16 mouse cellular contexts compared by ENCODE assay signal in the genomic region with DNA sequence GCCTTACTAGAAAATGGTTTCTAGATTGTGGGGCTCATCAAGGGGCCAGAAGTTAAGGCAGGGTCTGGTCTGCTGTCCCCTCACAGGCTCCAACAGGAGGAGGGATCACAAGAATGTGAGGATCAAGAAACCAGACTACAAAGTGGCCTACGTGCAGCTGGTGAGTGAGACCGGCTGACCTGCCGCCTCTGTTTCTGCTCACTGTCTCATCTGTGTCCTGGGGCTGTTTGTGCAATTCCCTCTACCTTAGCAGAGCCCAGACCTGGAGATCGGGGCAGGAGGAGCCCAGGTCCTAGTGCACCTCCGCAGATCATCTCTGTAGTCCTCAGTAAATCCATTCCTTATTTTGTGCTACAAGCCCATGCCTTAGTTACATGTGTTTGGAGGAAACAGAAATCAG. TPM values are rescaled to one million over a fixed set of nuclear protein-coding genes. Genes with fewer than 3 reads are reported as not detected.
DNase-seq lines count a peak whose midpoint lies in the region; ATAC-seq and TF ChIP-seq lines count a peak whose summit lies in the region.
"Had no signal": no experiment of that assay in that cellular context is flagged by ENCODE, and none has a peak within 500 bp of the region (broad histone marks: within the 10 kb centered on the region; RNA-seq: fewer than 3 reads in every experiment).

No protein-coding gene starts in this region.

- no peak for TF ChIP-seq POLR2A in limb, embryonic 14.5 days (IDR thresholded peaks at IDR 0.05; ENCODE audit: borderline replicate concordance, extremely low read depth, insufficient read depth, insufficient read length)

- H3K36me3 ChIP-seq in heart, embryonic 15.5 days, result peaks cover 4% of the 10 kb centered on the region; the same call in 1 of the 2 replicates
- H3K36me3 ChIP-seq in midbrain, embryonic 13.5 days, result peaks cover 20% of the 10 kb centered on the region
- H3K36me3 ChIP-seq in midbrain, embryonic 16.5 days (ENCODE audit: control insufficient read depth, insufficient read depth, low read length), result 0 out of 2 replicates have a peak, but pooled peaks cover 2% of the 10 kb centered on the region
- H3K36me3 ChIP-seq in limb, embryonic 14.5 days (ENCODE audit: control insufficient read depth, insufficient read depth, low read length), result peaks cover 9% of the 10 kb centered on the region; the same call in 1 of the 2 replicates
- no peaks in the 10 kb centered on the region for H3K36me3 ChIP-seq in stomach, embryonic 16.5 days (ENCODE audit: control insufficient read depth, insufficient read depth, low read length)

- ATAC-seq in heart, embryonic 15.5 days (replicated peaks; ENCODE audit: insufficient number of reproducible peaks, insufficient read depth, low FRiP score, low read depth), result no peak
- ATAC-seq in midbrain, embryonic 13.5 days, result no peak
- ATAC-seq in midbrain, embryonic 16.5 days, result no peak
- ATAC-seq in limb, embryonic 14.5 days (ENCODE audit: low FRiP score, low read depth), result no peak
- no peak for ATAC-seq in stomach, embryonic 16.5 days (ENCODE audit: insufficient read depth, low FRiP score)
- ATAC-seq: Patski had no signal

- H3K27ac ChIP-seq in heart, embryonic 15.5 days, result peak overlapping the region; percentile 75
- H3K27ac ChIP-seq in midbrain, embryonic 13.5 days, result 0 out of 2 replicates have a peak overlapping the region, but pooled peaks have one; percentile 9
- H3K27ac ChIP-seq in midbrain, embryonic 16.5 days (ENCODE audit: low read length), result no peak overlapping the region
- peak overlapping the region; percentile 74 for H3K27ac ChIP-seq in limb, embryonic 14.5 days (replicated peaks; ENCODE audit: low read depth, low read length)
- peak overlapping the region; percentile 59 for H3K27ac ChIP-seq in stomach, embryonic 16.5 days (ENCODE audit: low read length)
- H3K27ac ChIP-seq: forebrain, embryonic 13.5 days; macrophage had no signal

- no peak overlapping the region for H3K4me2 ChIP-seq in heart, embryonic 15.5 days
- no peak overlapping the region for H3K4me2 ChIP-seq in midbrain, embryonic 13.5 days (replicated peaks)
- H3K4me2 ChIP-seq in midbrain, embryonic 16.5 days (ENCODE audit: low read length), result no peak overlapping the region
- H3K4me2 ChIP-seq in limb, embryonic 14.5 days (replicated peaks; ENCODE audit: low read depth, low read length, severe bottlenecking), result no peak overlapping the region
- no peak overlapping the region for H3K4me2 ChIP-seq in stomach, embryonic 16.5 days (ENCODE audit: low read depth, low read length)
- H3K4me2 ChIP-seq: forebrain, embryonic 13.5 days had no signal

- H3K9me3 ChIP-seq in heart, embryonic 15.5 days (replicated peaks), result no peaks in the 10 kb centered on the region
- no peaks in the 10 kb centered on the region for H3K9me3 ChIP-seq in midbrain, embryonic 13.5 days
- no peaks in the 10 kb centered on the region for H3K9me3 ChIP-seq in midbrain, embryonic 16.5 days (replicated peaks; ENCODE audit: control insufficient read depth, low read length, poor library complexity, severe bottlenecking)
- no peaks in the 10 kb centered on the region for H3K9me3 ChIP-seq in limb, embryonic 14.5 days (ENCODE audit: control insufficient read depth, low read length)
- H3K9me3 ChIP-seq in stomach, embryonic 16.5 days (replicated peaks; ENCODE audit: control insufficient read depth, low read length), result no peaks in the 10 kb centered on the region
- H3K9me3 ChIP-seq: forebrain, embryonic 13.5 days had no signal

- no peak overlapping the region for H3K4me3 ChIP-seq in heart, embryonic 15.5 days
- H3K4me3 ChIP-seq in midbrain, embryonic 13.5 days (replicated peaks), result no peak overlapping the region
- no peak overlapping the region for H3K4me3 ChIP-seq in midbrain, embryonic 16.5 days (ENCODE audit: low read depth, low read length)
- no peak overlapping the region for H3K4me3 ChIP-seq in limb, embryonic 14.5 days (replicated peaks; ENCODE audit: low read length)
- H3K4me3 ChIP-seq in stomach, embryonic 16.5 days (replicated peaks; ENCODE audit: low read length), result no peak overlapping the region
- H3K4me3 ChIP-seq: forebrain, embryonic 13.5 days had no signal

- H3K27me3 ChIP-seq in heart, embryonic 15.5 days, result no peaks in the 10 kb centered on the region
- H3K27me3 ChIP-seq in midbrain, embryonic 13.5 days, result 0 out of 2 replicates have a peak, but pooled peaks cover under 1% of the 10 kb centered on the region
- no peaks in the 10 kb centered on the region for H3K27me3 ChIP-seq in midbrain, embryonic 16.5 days (ENCODE audit: control insufficient read depth, insufficient read depth, low read depth, low read length)
- no peaks in the 10 kb centered on the region for H3K27me3 ChIP-seq in limb, embryonic 14.5 days (ENCODE audit: control insufficient read depth, insufficient read depth, low read length)
- no peaks in the 10 kb centered on the region for H3K27me3 ChIP-seq in stomach, embryonic 16.5 days (ENCODE audit: control insufficient read depth, insufficient read depth, low read length)
- H3K27me3 ChIP-seq: forebrain, embryonic 13.5 days; Patski had no signal

- WGBS in heart, embryonic 15.5 days, result 61% methylated on average over 5 of the region's 5 CpGs
- WGBS in midbrain, embryonic 13.5 days, result 75% methylated on average over 5 of the region's 5 CpGs
- 77% methylated on average over 5 of the region's 5 CpGs for WGBS in midbrain, embryonic 16.5 days
- 27% methylated on average over 5 of the region's 5 CpGs for WGBS in limb, embryonic 14.5 days
- 46% methylated on average over 5 of the region's 5 CpGs for WGBS in stomach, embryonic 16.5 days

- no peak overlapping the region for H3K9ac ChIP-seq in heart, embryonic 15.5 days
- H3K9ac ChIP-seq in midbrain, embryonic 13.5 days (replicated peaks), result no peak overlapping the region
- no peak overlapping the region for H3K9ac ChIP-seq in midbrain, embryonic 16.5 days (ENCODE audit: low read depth, low read length)
- no peak overlapping the region for H3K9ac ChIP-seq in limb, embryonic 14.5 days (ENCODE audit: low read depth, low read length, severe bottlenecking)
- no peak overlapping the region for H3K9ac ChIP-seq in stomach, embryonic 16.5 days (ENCODE audit: low read length)
- H3K9ac ChIP-seq: forebrain, embryonic 13.5 days had no signal

- H3K4me1 ChIP-seq in heart, embryonic 15.5 days (replicated peaks), result peaks cover 54% of the 10 kb centered on the region
- peaks cover 29% of the 10 kb centered on the region for H3K4me1 ChIP-seq in midbrain, embryonic 13.5 days (replicated peaks)
- peaks cover 16% of the 10 kb centered on the region for H3K4me1 ChIP-seq in midbrain, embryonic 16.5 days (ENCODE audit: control insufficient read depth, insufficient read depth, low read length)
- peaks cover 81% of the 10 kb centered on the region for H3K4me1 ChIP-seq in limb, embryonic 14.5 days (ENCODE audit: control insufficient read depth, insufficient read depth, low read length)
- H3K4me1 ChIP-seq in stomach, embryonic 16.5 days (ENCODE audit: control insufficient read depth, insufficient read depth, low read length), result peaks cover 68% of the 10 kb centered on the region

- no peak for DNase-seq in heart, adult 9 months (ENCODE audit: low spot score in 2 of 2)
- DNase-seq in limb, embryonic 14.5 days (ENCODE audit: low spot score), result no peak
- no peak for DNase-seq in frontal cortex, postnatal 14 days (ENCODE audit: low spot score in 2 of 2)
- DNase-seq in gastrocnemius, postnatal 10 days, result no peak

RNA-seq across cellular contexts. Expression of gene Mrpl23, which starts 4.7 kb away (rescaled TPM):
- polyA plus RNA-seq in heart, embryonic 15.5 days (2015; fragmentation: Nextera tagmentation; extraction: Ambion mirVana), result 17.0 and 18.7 TPM in 2 replicates
- 12.8 and 13.7 TPM in 2 replicates for polyA plus RNA-seq in midbrain, embryonic 13.5 days (2015; fragmentation: Nextera tagmentation; extraction: Ambion mirVana)
- polyA plus RNA-seq in midbrain, embryonic 16.5 days (2015; fragmentation: Nextera tagmentation; extraction: Ambion mirVana), result 15.6 and 18.6 TPM in 2 replicates
- 94.6 and 97.2 TPM in 2 replicates for polyA plus RNA-seq in limb, embryonic 14.5 days (2012; rRNA removed)
- polyA plus RNA-seq in limb, embryonic 14.5 days (2014; fragmentation: Nextera tagmentation; extraction: Ambion mirVana), result 30.0 and 40.8 TPM in 2 replicates
- polyA plus RNA-seq in stomach, embryonic 16.5 days (2015; fragmentation: Nextera tagmentation; extraction: Ambion mirVana), result 16.2 and 30.7 TPM in 2 replicates
- total RNA-seq in gastrocnemius, postnatal 10 days (2021), result 1 to 10 TPM; 6.4 to 7.2 TPM

RNA-seq across cellular contexts. Expression of gene Tnnt3, which starts 38.5 kb away (rescaled TPM):
- 4.6 and 4.8 TPM in 2 replicates for polyA plus RNA-seq in heart, embryonic 15.5 days (2015; fragmentation: Nextera tagmentation; extraction: Ambion mirVana)
- 0.68 and 1.0 TPM in 2 replicates for polyA plus RNA-seq in midbrain, embryonic 13.5 days (2015; fragmentation: Nextera tagmentation; extraction: Ambion mirVana)
- polyA plus RNA-seq in midbrain, embryonic 16.5 days (2015; fragmentation: Nextera tagmentation; extraction: Ambion mirVana), result 0.91 and 1.6 TPM in 2 replicates
- 42.5 and 114 TPM in 2 replicates for polyA plus RNA-seq in limb, embryonic 14.5 days (2012; rRNA removed)
- polyA plus RNA-seq in limb, embryonic 14.5 days (2014; fragmentation: Nextera tagmentation; extraction: Ambion mirVana), result 101 and 183 TPM in 2 replicates
- 12.0 and 208 TPM in 2 replicates for polyA plus RNA-seq in stomach, embryonic 16.5 days (2015; fragmentation: Nextera tagmentation; extraction: Ambion mirVana)
- total RNA-seq in gastrocnemius, postnatal 10 days (2021), result over 10,000 TPM; 17,146 to 18,824 TPM
- total RNA-seq: adrenal gland, adult 2 months; common myeloid progenitor, adult 5-6 weeks; granulocyte monocyte progenitor cell, adult 5-6 weeks; left cerebral cortex, postnatal 25 days had no signal
- polyA plus RNA-seq: adrenal gland, adult 2 months; macrophage; testis, adult 2 months had no signal
